Mouse (Mus musculus): Measurements from ENCODE around the gene Nop56.

The Nop56 gene

DNA sequence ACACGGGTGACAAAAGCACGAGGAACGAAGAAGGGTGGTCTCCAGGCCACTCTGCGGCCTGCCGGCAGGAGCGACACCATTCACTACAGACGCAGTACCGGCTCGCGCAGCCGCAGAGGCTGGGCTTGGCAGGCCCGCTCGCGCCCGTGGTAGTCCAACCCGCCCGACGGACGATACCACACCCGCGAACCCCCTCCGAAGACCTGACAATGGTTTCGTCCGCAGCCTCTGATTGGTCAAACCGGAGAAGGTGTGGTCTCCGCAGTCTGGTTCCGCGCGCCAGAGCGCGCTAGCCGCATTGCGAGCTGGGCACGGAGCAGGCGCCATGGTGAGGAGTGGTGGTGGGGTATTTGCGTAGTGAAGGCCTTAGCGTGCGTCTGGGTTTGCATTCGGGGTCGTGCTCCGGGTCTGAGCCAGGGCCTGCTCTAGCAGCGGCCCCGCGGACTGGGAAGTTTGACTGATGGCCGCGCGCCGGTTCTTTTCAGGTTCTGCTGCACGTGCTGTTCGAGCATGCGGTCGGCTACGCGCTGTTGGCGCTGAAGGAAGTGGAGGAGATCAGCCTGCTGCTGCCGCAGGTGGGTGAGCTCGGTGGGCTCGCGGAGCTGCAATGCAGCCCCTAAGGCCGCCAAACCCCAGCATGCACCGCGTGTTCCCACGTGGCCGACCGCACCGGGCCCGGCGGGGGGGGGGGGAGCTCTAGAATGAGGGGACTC is at the start of gene Nop56:
TSS of gene Nop56 (plus strand) at position 282 of the 713 bp plus-strand sequence.
- ATAC-seq (ENCODE audit: insufficient number of reproducible peaks, low FRiP score, low TSS enrichment): peak; percentile 95

DNA sequence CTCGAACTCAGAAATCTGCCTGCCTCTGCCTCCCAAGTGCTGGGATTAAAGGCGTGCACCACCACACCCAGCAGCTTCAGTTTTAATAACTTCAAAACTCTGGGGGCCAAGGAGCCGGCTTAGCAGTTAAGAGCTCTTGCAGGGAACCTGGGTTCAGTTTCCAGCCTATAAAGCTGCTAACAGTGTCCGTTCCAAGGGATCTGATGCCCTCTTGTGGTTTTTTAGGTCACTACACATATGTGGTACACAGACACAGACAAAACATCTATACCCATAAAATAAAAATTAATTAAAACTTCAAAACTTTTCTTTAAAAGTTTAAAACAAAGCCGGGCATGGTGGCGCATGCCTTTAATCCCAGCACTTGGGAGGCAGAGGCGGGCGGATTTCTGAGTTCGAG is 27.3 kb upstream of the Nop56 start:
- no peak for ATAC-seq (ENCODE audit: insufficient number of reproducible peaks, low FRiP score, low TSS enrichment)

DNA sequence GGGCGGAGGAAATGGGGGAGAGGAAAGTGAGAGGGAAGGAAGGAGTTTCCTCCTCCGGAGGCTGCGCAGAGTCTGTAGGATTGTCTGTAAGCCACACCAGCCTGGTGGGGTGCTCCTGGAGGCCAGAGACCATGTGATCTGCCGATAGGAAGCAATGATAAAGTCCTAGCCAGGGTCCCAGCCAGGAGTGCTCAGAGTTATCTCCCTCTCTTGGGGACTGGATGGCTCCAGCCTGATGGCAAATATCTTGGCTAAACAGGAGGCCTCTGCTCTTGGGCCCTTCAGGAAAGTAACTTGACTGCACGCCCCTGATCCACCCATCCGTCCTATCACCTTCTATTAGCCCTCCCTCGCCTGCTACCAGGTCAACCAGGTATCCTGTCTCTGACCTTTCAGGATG is 26.0 kb upstream of the Nop56 start:
- ATAC-seq (ENCODE audit: insufficient number of reproducible peaks, low FRiP score, low TSS enrichment): no peak

DNA sequence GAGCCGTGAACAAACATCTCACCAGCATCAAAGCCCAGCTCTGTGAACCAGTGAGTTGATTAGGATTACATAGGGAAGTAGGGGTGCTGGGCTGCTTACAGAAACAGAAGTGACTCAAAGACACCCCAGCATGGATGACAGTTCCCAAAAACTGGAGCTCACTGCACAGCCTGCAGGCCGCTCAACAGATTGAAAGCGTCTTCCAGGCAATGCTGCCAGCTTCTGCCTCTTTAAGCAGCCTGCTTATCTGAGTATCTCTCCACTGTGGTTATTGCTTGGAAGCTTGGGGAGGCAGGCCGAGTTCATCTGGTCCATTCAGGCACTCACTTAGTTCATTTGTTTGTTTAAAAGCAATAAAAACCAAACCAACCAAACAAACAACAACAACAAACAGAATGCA is 17.5 kb upstream of the Nop56 start:
- ATAC-seq (ENCODE audit: insufficient number of reproducible peaks, low FRiP score, low TSS enrichment): no peak

DNA sequence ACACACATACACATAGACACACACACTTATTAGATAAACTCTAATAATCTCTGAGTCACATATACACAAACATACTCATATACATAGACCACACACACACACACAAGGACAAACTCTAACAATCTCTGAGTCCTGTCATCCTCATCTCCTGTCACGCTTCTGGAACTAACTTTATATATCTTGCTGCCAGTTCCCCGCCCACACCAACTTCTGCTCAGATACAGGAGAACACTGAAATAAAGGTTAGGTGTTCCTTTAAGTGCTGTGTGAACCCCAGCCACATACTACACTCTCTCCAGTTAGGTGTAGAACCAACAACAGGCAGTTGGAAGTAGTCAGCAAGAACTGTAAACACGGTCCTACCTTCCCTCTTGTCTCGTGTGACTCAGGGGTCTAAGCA is 13.4 kb upstream of the Nop56 start:
- ATAC-seq (ENCODE audit: insufficient number of reproducible peaks, low FRiP score, low TSS enrichment): no peak

DNA sequence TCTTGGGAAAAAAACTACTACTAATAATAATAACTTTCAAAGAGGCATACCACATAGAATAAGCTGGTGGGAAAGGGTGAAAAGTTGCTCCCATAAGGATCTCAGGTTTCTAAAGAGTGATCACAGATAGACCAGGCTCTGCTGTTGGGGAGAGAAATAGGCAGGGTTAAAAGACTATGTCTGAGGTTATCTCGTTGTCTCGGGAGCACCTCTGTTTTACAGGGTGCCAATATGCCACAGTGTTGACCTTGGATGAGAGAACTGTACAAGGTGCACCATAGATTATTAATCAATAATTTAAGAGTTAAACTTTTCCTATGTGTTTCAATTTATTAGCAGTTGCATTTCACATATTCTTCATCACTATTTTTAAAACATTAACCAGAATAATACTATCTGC is 12.3 kb upstream of the Nop56 start:
- ATAC-seq (ENCODE audit: insufficient number of reproducible peaks, low FRiP score, low TSS enrichment): no peak

DNA sequence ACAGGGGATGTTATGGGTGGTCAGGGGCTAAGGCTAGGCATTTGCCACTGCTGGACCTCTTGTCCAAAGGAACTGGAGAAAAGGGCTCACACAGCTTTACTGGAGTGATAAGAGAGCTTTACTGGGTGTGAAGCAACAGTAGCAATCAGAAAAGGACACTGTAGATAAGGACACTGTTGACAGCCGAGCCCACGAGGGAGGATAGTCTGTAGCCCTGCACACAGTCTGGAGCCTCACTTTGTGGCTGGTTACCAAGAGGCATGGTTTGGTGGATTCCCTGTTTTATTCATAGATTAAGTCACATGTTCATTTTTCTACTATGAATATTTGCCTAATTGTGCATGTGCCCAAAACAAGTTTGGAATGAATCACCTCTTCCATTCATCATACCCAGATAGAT is 11.8 kb upstream of the Nop56 start:
- ATAC-seq (ENCODE audit: insufficient number of reproducible peaks, low FRiP score, low TSS enrichment): no peak

DNA sequence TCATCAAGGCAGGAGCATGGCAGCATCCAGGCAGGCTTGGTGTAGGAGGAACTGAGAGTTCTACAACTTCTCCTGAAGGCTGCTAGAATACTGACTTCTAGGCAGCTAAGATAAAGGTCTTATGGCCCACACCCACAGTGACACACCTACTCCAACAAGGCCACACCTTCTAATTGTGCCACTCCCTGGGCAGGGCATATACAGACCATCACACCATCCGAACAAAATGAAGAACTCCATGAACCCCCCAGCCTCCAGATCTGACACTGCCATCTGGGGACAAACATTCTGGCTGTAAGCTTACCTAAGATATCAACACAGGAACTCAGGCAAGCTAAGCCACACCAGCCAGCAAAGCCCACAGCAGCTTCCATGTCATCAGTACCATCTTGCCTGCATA is 8.7 kb upstream of the Nop56 start:
- no peak for ATAC-seq (ENCODE audit: insufficient number of reproducible peaks, low FRiP score, low TSS enrichment)

DNA sequence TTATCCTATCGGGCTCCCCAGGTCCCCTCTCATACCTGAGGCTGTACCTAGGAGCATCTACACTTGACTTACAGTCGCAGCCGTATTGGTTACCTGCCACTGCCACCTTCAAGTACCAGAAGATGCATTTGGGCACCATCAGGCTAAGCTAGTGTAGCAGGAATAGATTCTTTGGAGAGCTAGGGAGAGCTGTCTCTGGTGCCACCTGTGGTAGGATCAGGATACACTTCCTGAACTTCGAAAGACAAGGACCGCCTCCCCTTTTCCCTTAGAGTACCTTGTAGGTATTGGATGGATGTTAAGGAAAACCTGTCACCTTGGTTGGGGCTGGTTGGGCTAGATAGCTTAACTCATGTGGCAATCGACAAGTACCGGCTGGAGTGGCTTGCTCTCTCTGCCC is 6.2 kb upstream of the Nop56 start:
- ATAC-seq (ENCODE audit: insufficient number of reproducible peaks, low FRiP score, low TSS enrichment): no peak

DNA sequence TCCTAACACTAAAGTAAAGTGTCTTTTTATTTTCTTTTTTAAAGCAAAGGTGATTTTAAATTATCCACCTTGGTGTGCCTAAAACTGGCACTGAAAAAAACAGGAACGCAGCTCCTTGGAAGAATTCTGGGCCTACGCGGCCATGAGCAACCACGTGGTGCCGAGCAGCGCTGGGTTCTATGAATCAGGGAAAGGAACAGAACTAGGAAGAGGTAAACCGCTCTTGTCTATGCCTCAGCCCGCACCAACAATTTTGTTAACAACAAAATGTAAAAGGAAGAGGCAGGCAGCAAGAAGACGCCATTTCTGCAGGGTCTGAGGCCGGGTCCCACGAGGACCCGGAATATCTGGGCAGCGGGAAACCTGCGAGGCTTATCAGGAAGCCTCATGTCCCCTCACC is 498 bp upstream of the Nop56 start:
- ATAC-seq (ENCODE audit: insufficient number of reproducible peaks, low FRiP score, low TSS enrichment): peak; percentile 32; the same call in 1 of the 2 replicates

DNA sequence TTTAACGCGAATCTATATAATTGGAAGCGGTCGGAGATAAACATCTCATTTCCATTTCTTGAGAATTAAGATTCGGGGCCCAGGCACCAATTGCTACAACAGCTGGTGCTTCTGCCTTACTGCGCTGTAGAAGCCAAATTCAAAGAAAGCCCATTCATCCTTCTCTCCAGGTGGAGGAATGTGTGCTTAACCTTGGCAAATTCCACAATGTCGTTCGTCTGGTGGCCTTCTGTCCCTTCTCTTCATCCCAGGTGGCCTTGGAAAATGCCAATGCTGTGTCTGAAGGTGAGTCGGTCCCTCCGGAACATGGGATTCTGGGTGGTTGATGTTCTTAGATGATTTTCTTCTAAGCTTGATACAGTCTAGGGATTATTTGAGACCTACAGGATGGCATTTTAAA is 632 bp downstream of the Nop56 start:
- 0 out of 2 replicates have a peak, but pooled peaks have one; percentile 3 for ATAC-seq (ENCODE audit: insufficient number of reproducible peaks, low FRiP score, low TSS enrichment)

DNA sequence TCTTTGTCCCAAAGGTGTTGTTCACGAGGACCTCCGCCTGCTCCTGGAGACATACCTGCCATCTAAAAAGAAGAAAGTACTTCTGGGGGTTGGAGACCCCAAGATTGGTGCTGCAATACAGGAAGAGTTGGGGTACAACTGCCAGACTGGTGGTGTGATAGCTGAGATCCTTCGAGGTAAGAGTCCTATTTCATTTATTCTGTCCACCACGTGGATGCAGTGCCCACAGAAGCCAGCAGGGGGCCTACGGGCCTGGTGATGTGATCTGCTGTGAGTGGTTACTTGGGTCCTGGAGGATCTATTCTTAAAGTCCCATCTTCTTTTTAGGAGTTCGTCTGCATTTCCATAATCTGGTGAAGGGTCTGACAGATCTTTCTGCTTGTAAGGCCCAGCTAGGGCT is 1.4 kb downstream of the Nop56 start:
- ATAC-seq (ENCODE audit: insufficient number of reproducible peaks, low FRiP score, low TSS enrichment): no peak

DNA sequence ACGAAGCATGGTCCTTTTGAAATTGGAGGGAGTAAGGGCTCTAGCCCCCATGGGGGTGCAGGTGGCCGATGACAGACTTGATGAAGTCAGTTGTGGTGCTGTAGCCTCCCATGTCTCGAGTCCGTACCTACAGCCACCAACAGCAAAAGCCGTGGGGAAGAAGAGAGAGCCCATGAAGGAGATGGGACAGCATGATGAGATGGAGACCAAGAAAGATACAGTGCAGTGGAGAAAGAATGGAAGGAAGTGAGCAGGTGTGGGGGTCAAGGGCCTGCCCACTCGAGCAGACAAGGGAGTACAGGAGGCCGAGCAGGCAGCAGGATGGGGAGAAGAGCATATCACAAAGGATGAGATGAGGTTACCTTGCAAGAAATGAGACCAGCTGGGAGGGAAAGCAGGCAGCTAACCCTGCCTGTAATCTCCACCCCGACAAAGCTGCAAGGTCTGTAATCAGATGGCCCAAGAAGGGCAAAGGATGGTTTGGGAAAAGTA is 5.4 kb downstream of the Nop56 start:
- no peak for ATAC-seq (ENCODE audit: insufficient number of reproducible peaks, low FRiP score, low TSS enrichment)

DNA sequence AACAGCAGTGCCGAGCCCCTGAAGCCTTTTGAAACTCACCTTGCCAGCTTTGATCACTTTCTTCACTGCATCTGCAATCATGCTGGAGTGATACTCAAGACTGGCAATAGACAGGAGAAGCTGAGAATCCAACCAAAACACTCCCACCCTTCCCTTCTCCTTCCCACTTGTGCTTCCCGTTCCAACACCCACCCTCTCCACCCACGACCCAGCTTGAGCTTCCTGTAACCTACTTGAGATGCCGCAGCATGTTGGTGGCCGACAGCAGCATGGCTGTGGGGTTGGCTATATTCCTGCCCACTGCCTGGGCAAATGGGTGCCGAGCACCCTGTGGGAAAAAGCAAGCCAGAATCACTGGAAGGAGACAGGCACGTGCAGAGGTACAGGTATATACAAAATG is 6.0 kb downstream of the Nop56 start:
- ATAC-seq (ENCODE audit: insufficient number of reproducible peaks, low FRiP score, low TSS enrichment): no peak

DNA sequence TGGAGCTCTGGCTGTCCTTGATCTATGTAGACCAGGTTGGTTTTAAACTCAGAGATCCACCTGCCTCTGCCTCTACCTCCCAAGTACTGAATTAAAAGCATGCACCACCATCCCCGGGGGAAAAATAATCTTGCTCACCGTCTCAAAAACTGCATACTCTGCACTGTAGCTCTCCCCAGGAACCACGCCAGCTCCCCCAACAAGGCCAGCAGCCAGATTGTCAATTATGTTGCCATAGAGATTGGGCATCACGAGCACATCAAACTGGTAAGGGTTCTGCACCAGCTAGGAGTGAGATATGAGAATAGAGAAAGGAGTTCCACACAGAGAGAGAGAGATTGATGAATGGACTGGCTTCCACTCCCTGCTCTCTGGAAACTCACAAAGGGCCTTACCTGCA is 6.6 kb downstream of the Nop56 start:
- ATAC-seq (ENCODE audit: insufficient number of reproducible peaks, low FRiP score, low TSS enrichment): no peak

DNA sequence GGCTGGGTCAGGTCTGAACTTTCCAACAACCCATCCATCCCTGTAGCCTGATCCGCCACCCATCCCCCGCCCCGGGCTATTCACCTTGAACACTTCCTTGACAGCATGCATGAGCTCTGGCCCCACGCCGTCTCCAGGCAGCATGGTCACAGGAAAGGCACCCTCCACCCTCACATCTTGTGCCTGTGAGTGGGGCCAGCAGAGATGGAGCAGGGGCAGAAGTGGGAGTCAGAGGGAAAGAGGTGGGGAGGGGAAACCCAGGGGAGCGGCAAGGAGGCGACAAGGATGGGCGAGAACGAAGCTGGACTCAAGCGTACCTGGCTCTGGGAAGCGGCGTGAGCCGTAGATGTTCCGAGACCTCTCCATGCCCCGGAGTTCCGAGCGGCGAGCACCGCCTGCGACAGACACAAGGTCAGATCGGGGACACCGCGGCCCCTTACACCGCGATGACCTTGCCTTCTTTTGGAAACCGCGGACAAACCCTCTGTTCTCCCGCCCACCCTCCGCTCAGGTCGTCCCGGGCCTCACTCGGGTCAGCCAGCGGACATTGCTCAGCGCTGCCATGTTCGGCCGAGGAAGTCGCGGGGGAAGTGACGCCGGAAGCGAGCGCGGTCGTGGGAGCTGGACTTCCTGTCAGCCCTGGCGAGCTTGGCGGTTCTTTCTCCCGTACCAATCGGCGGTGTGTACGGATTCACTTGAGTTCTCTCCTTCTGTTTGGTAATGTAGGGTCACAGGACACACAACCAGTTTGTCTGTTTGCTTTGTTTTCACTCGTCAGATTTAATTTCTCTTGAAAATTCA is 9.8 kb downstream of the Nop56 start, which contains the start of gene Idh3b:
TSS of gene Idh3b (minus strand) at position 694 of the 801 bp plus-strand sequence.
- ATAC-seq (ENCODE audit: insufficient number of reproducible peaks, low FRiP score, low TSS enrichment): peak; percentile 89

DNA sequence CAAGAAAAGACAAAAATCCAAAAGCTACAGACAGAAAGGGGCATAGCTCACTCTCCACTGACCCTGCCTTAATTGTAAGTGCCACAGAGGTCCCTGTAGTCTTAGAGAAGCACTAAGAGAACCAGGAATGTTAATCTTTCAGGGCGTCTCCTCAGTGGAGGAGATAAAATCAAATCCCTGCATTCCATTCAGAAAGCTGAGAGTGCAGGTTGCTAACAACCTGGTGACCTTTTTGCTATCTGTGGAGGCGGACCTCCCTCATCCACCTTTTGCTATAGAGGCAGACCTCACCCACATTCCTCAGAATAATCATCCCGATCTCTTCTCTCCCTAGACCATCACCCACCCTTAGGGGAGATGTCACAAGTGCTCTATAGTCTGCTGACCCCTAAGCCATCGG is 14.9 kb downstream of the Nop56 start:
- no peak for ATAC-seq (ENCODE audit: insufficient number of reproducible peaks, low FRiP score, low TSS enrichment)

DNA sequence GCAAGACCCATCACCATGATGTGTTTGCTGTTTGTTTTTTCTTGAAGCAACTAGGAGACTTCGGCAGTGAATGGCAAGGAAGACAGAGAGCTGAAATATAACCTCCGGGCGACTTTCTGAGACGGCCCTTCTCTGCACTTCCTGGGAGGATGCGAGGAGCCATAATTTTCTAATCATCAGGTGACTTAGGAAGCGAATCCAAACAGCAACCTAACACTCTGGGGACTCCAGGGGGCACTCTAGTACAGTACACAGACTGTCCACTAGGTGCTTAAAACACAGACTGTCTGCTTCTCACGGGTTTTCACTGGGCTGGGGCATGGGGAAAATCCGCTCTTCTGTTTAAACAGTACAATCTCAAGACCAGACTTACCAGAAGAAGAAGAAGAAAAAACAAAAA is 17.2 kb downstream of the Nop56 start:
- peak; percentile 79 for ATAC-seq (ENCODE audit: insufficient number of reproducible peaks, low FRiP score, low TSS enrichment)

DNA sequence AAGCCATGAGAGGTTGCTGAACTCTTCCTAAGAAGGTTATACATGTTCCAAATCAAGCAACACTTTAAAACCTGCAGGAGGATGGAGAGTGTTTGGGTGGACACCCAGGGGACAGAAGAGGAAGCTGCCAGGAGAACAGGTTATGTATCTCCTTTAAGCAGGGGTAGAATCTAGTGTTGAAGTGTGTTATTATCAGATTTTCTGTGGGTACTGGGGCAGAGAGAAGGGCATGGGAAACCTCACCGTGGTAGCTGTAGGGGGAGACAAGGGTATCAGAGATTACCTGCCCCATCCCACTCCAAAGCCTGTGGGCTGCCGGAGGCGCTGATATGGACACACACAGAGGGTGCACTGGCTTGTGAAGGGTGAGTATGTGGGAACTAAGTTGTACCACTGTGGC is 18.8 kb downstream of the Nop56 start:
- no peak for ATAC-seq (ENCODE audit: insufficient number of reproducible peaks, low FRiP score, low TSS enrichment)

DNA sequence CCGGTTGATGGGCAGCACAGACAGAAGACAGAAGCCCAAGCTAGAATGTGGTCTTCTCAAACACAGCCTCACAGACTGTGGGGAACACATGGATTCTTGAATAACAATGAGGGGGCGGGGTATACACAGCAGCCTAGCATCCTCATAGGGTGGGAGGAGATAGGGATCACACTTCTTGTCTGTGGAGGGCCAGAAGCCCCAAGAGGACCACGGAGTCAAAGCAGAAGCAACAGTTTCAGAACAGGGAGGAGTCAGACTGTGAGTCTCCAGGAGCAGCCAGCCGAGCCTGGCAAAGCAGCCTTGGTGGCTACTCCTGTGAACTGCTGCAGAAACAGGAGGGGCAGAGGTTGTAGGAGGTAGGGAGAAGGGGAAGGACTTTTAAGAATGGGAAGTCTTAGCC is 19.3 kb downstream of the Nop56 start:
- no peak for ATAC-seq (ENCODE audit: insufficient number of reproducible peaks, low FRiP score, low TSS enrichment)

DNA sequence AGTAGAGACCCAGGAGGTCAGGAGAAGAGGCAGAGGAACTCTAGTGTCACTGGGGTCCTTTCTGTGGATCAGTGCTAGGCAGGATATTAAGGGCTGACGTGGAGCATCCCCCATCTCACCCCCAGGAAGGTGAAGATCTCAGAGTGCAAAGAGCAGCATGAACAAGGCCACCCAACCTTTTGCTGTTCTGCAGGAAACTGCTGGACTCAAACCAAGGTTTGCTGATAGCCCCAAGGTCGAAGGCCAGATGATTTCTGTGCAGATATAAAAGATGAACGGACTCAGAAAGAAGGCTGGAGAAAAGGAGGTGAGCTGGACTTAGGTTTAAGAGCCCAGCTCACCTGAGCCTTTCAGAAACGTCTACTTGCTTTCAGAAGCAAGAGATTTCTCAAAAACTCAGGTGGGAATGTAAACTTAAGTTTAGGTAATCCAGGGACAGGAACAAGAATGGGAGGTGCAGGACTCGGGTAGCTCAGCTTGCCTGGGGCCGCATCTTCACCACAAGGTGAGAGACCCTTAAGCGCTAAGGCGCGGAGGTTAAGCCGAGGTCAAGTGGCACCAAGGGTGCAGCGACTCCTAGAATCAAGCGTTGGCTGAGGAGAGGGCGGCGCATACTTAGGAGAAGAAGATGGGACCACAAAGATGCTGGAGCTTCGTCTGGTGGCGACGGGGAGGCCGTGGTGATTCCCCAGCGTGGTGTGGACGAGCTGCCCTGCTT is 20.1 kb downstream of the Nop56 start:
- no peak for ATAC-seq (ENCODE audit: insufficient number of reproducible peaks, low FRiP score, low TSS enrichment)
